21 mouse cellular contexts compared by ENCODE assay signal in genomic region chr4:120664601-120665000, GRCm38 (mm10). TPM values are rescaled to one million over a fixed set of nuclear protein-coding genes. Genes with fewer than 3 reads are reported as not detected.
DNase-seq lines count a peak whose midpoint lies in the region; ATAC-seq and TF ChIP-seq lines count a peak whose summit lies in the region.
"Had no signal": no experiment of that assay in that cellular context is flagged by ENCODE, and none has a peak within 500 bp of the region (broad histone marks: within the 10 kb centered on the region; RNA-seq: fewer than 3 reads in every experiment).

No protein-coding gene starts in this region.

- no peak overlapping the region for H3K4me3 ChIP-seq in heart, embryonic 13.5 days
- no peak overlapping the region for H3K4me3 ChIP-seq in liver, embryonic 11.5 days (ENCODE audit: low read depth, low read length)
- H3K4me3 ChIP-seq in liver, embryonic 13.5 days (replicated peaks): 0 out of 2 replicates have a peak overlapping the region, but pooled peaks have one; percentile 94
- H3K4me3 ChIP-seq in liver, postnatal 0 days (ENCODE audit: low read depth, low read length): no peak overlapping the region
- no peak overlapping the region for H3K4me3 ChIP-seq in midbrain, embryonic 16.5 days (ENCODE audit: low read depth, low read length)
- H3K4me3 ChIP-seq: embryonic facial prominence, embryonic 15.5 days; forebrain, embryonic 10.5 days; gastrocnemius, adult 2 months; hindbrain, embryonic 12.5 days had no signal

- ATAC-seq in heart, embryonic 13.5 days (ENCODE audit: extremely low read depth, insufficient number of reproducible peaks, low FRiP score, low TSS enrichment): no peak
- no peak for ATAC-seq in liver, embryonic 11.5 days (replicated peaks; ENCODE audit: low FRiP score)
- no peak for ATAC-seq in liver, embryonic 13.5 days (ENCODE audit: low read depth)
- ATAC-seq in liver, postnatal 0 days: no peak
- ATAC-seq in midbrain, embryonic 16.5 days: no peak
- ATAC-seq: forebrain, embryonic 14.5 days; hindbrain, embryonic 16.5 days; inflammation-experienced regulatory T-cells, adult 6 months had no signal

- 0 out of 2 replicates have a peak overlapping the region, but pooled peaks have one; percentile 29 for H3K9ac ChIP-seq in heart, embryonic 13.5 days
- H3K9ac ChIP-seq in liver, embryonic 11.5 days (ENCODE audit: low read depth, low read length): peak overlapping the region; percentile 44
- peak overlapping the region; percentile 69 for H3K9ac ChIP-seq in liver, embryonic 13.5 days
- H3K9ac ChIP-seq in liver, postnatal 0 days (replicated peaks): no peak overlapping the region
- no peak overlapping the region for H3K9ac ChIP-seq in midbrain, embryonic 16.5 days (ENCODE audit: low read depth, low read length)
- H3K9ac ChIP-seq: embryonic facial prominence, embryonic 15.5 days; hindbrain, embryonic 12.5 days had no signal

- peak overlapping the region; percentile 67; the same call in 1 of the 2 replicates for H3K27ac ChIP-seq in heart, embryonic 13.5 days (replicated peaks)
- peak overlapping the region; percentile 91 for H3K27ac ChIP-seq in liver, embryonic 11.5 days (ENCODE audit: low read depth, low read length)
- peak overlapping the region; percentile 94 for H3K27ac ChIP-seq in liver, embryonic 13.5 days
- H3K27ac ChIP-seq in liver, postnatal 0 days (ENCODE audit: low read depth): peak overlapping the region; percentile 16; the same call in 1 of the 2 replicates
- no peak overlapping the region for H3K27ac ChIP-seq in midbrain, embryonic 16.5 days (ENCODE audit: low read length)
- H3K27ac ChIP-seq: embryonic facial prominence, embryonic 15.5 days; forebrain, embryonic 10.5 days; gastrocnemius, adult 2 months; hindbrain, embryonic 12.5 days had no signal

- peaks cover 19% of the 10 kb centered on the region for H3K27me3 ChIP-seq in heart, embryonic 13.5 days (replicated peaks)
- peaks cover 7% of the 10 kb centered on the region for H3K27me3 ChIP-seq in liver, embryonic 11.5 days (replicated peaks; ENCODE audit: control insufficient read depth, insufficient read depth, low read length)
- no peaks in the 10 kb centered on the region for H3K27me3 ChIP-seq in liver, embryonic 13.5 days
- no peaks in the 10 kb centered on the region for H3K27me3 ChIP-seq in liver, postnatal 0 days (ENCODE audit: insufficient read depth, low read length)
- H3K27me3 ChIP-seq in midbrain, embryonic 16.5 days (ENCODE audit: control insufficient read depth, insufficient read depth, low read depth, low read length): peaks cover 9% of the 10 kb centered on the region; the same call in 1 of the 2 replicates

- H3K4me2 ChIP-seq in heart, embryonic 13.5 days: peak overlapping the region; percentile 96; the same call in 1 of the 2 replicates
- peak overlapping the region; percentile 87 for H3K4me2 ChIP-seq in liver, embryonic 11.5 days
- peak overlapping the region; percentile 91 for H3K4me2 ChIP-seq in liver, embryonic 13.5 days
- H3K4me2 ChIP-seq in liver, postnatal 0 days (ENCODE audit: low read depth, low read length): no peak overlapping the region
- no peak overlapping the region for H3K4me2 ChIP-seq in midbrain, embryonic 16.5 days (ENCODE audit: low read length)
- H3K4me2 ChIP-seq: embryonic facial prominence, embryonic 15.5 days; hindbrain, embryonic 12.5 days had no signal

- no peaks in the 10 kb centered on the region for H3K9me3 ChIP-seq in heart, embryonic 13.5 days
- no peaks in the 10 kb centered on the region for H3K9me3 ChIP-seq in liver, embryonic 11.5 days (ENCODE audit: control insufficient read depth, low read length)
- no peaks in the 10 kb centered on the region for H3K9me3 ChIP-seq in liver, embryonic 13.5 days (replicated peaks)
- H3K9me3 ChIP-seq in liver, postnatal 0 days (ENCODE audit: low read length): no peaks in the 10 kb centered on the region
- H3K9me3 ChIP-seq in midbrain, embryonic 16.5 days (replicated peaks; ENCODE audit: control insufficient read depth, low read length, poor library complexity, severe bottlenecking): no peaks in the 10 kb centered on the region
- H3K9me3 ChIP-seq: embryonic facial prominence, embryonic 15.5 days; forebrain, embryonic 10.5 days; hindbrain, embryonic 12.5 days had no signal

- 41% methylated on average over 2 of the region's 2 CpGs for WGBS in heart, embryonic 13.5 days
- 43% methylated on average over 2 of the region's 2 CpGs for WGBS in liver, embryonic 11.5 days
- 16% methylated on average over 2 of the region's 2 CpGs for WGBS in liver, embryonic 13.5 days (ENCODE audit: insufficient replicate concordance)
- WGBS in liver, postnatal 0 days (ENCODE audit: insufficient replicate concordance): 45% methylated on average over 2 of the region's 2 CpGs
- 80% methylated on average over 2 of the region's 2 CpGs for WGBS in midbrain, embryonic 16.5 days

- TF ChIP-seq EP300 in liver, postnatal 0 days (IDR thresholded peaks at IDR 0.05; ENCODE audit: low read depth): no peak

- H3K4me1 ChIP-seq in heart, embryonic 13.5 days: peaks cover 38% of the 10 kb centered on the region
- H3K4me1 ChIP-seq in liver, embryonic 11.5 days (replicated peaks; ENCODE audit: control insufficient read depth, insufficient read depth, low read length): peaks cover 23% of the 10 kb centered on the region
- peaks cover 65% of the 10 kb centered on the region for H3K4me1 ChIP-seq in liver, embryonic 13.5 days (replicated peaks)
- peaks cover 26% of the 10 kb centered on the region for H3K4me1 ChIP-seq in liver, postnatal 0 days (ENCODE audit: insufficient read depth)
- peaks cover 8% of the 10 kb centered on the region for H3K4me1 ChIP-seq in midbrain, embryonic 16.5 days (ENCODE audit: control insufficient read depth, insufficient read depth, low read length)

- DNase-seq in heart, postnatal 36 days: no peak
- DNase-seq in liver, embryonic 11.5 days (ENCODE audit: low spot score): no peak
- DNase-seq in liver: no peak
- no peak for DNase-seq in liver, embryonic 13.5 days
- no peak for DNase-seq in liver, postnatal 0 days
- no peak for DNase-seq in left cerebral cortex, adult 8-10 months (ENCODE audit: low spot score in 2 of 2)
- DNase-seq: adrenal gland, adult 8-10 months; adrenal gland, postnatal 36 days; cerebellum, adult 11 months; cerebellum, adult 8-10 months; cerebellum, postnatal 14 days; gastrocnemius, adult 2 months; gastrocnemius, postnatal 25 days had no signal

- no peak for TF ChIP-seq CTCF in liver, postnatal 0 days (IDR thresholded peaks at IDR 0.05; ENCODE audit: low read depth)

- H3K36me3 ChIP-seq in heart, embryonic 13.5 days: no peaks in the 10 kb centered on the region
- no peaks in the 10 kb centered on the region for H3K36me3 ChIP-seq in liver, embryonic 11.5 days (ENCODE audit: control insufficient read depth, insufficient read depth, low read length)
- H3K36me3 ChIP-seq in liver, embryonic 13.5 days: peaks cover 8% of the 10 kb centered on the region; the same call in 1 of the 2 replicates
- no peaks in the 10 kb centered on the region for H3K36me3 ChIP-seq in liver, postnatal 0 days (replicated peaks; ENCODE audit: insufficient read depth, low read length)
- no peaks in the 10 kb centered on the region for H3K36me3 ChIP-seq in midbrain, embryonic 16.5 days (ENCODE audit: control insufficient read depth, insufficient read depth, low read length)
- H3K36me3 ChIP-seq: embryonic facial prominence, embryonic 15.5 days; forebrain, embryonic 10.5 days; hindbrain, embryonic 12.5 days had no signal

- intact Hi-C loops in heart, postnatal 36 days (cut with DNase I): no loop called here

RNA-seq across cellular contexts. Expression of gene Cited4, which starts 1.8 kb away (rescaled TPM):
- 21.8 and 23.7 TPM in 2 replicates for polyA plus RNA-seq in heart, embryonic 13.5 days (2015; fragmentation: Nextera tagmentation; extraction: Ambion mirVana)
- total RNA-seq in heart, postnatal 36 days (2021): 10 to 100 TPM; 26.9 to 36.2 TPM
- polyA plus RNA-seq in liver, embryonic 11.5 days (2014; fragmentation: Nextera tagmentation; extraction: Ambion mirVana): 232 and 242 TPM in 2 replicates
- 124 and 128 TPM in 2 replicates for polyA plus RNA-seq in liver, embryonic 13.5 days (2015; fragmentation: Nextera tagmentation; extraction: Ambion mirVana)
- polyA plus RNA-seq in liver, postnatal 0 days (2015; fragmentation: Nextera tagmentation; extraction: Ambion mirVana): 21.2 and 22.9 TPM in 2 replicates
- total RNA-seq in left cerebral cortex, adult 8-10 months (2022): 10 to 100 TPM; 14.1 to 18.0 (median 17.1) TPM
- polyA plus RNA-seq in midbrain, embryonic 16.5 days (2015; fragmentation: Nextera tagmentation; extraction: Ambion mirVana): 0.67 and 1.4 TPM in 2 replicates

Comparison
In these comparisons a context has a peak if more than half of its experiments do, and no peak if none do; other contexts are left out.
1. H3K4me2 ChIP-seq: peak in heart, embryonic 13.5 days (single experiment), liver, embryonic 11.5 days (single experiment) and liver, embryonic 13.5 days (single experiment); none in liver, postnatal 0 days (single experiment) and midbrain, embryonic 16.5 days (single experiment).
2. H3K9ac ChIP-seq: peak in heart, embryonic 13.5 days (single experiment), liver, embryonic 11.5 days (single experiment) and liver, embryonic 13.5 days (single experiment); none in liver, postnatal 0 days (single experiment) and midbrain, embryonic 16.5 days (single experiment).